Mouse (Mus musculus) kidney, embryonic 14.5 days (tissue): ENCODE data around the gene Sesn3. TPM values are rescaled to one million over a fixed set of nuclear protein-coding genes. Genes with fewer than 3 reads are reported as not detected.
"Not testable (repeated sequence)": the region's sequence is repeated elsewhere in the genome, so short reads cannot be mapped to it uniquely, and the experiment has no call there.

Source experiments
- ATAC-seq: fragments of 200-750 bp; cut with Nextera tagmentation; 2 replicates; pipeline ENCODE4 v1.8.0; 2017; ENCODE audit warnings: moderate number of reproducible peaks, mild to moderate bottlenecking, moderate TSS enrichment, moderate library complexity; ENCODE audit not compliant: low FRiP score, low TSS enrichment
- H3K27ac ChIP-seq: fragments of 300-500 bp; sonication (generic); 2 replicates; pipeline ENCODE4 v1.5.1; 2014; ENCODE audit warnings: low read depth, mild to moderate bottlenecking, low read length, moderate library complexity, mixed read lengths
- H3K27me3 ChIP-seq: fragments of 300-500 bp; sonication (generic); 2 replicates; pipeline ENCODE4 v1.6.1; 2014; ENCODE audit warnings: mild to moderate bottlenecking, low read length; ENCODE audit not compliant: control insufficient read depth, insufficient read depth
- H3K36me3 ChIP-seq: fragments of 300-500 bp; sonication (generic); 2 replicates; pipeline ENCODE4 v1.6.1; 2014; ENCODE audit warnings: low read length, mixed read lengths; ENCODE audit not compliant: control insufficient read depth, insufficient read depth
- H3K4me1 ChIP-seq: fragments of 300-500 bp; sonication (generic); 2 replicates; pipeline ENCODE4 v1.6.1; 2014; ENCODE audit warnings: low read length, mixed read lengths; ENCODE audit not compliant: control insufficient read depth, insufficient read depth
- H3K4me2 ChIP-seq: fragments of 300-500 bp; sonication (generic); replicated peaks from 2 replicates; pipeline ENCODE4 v1.6.1; 2014; ENCODE audit warnings: low read depth, mild to moderate bottlenecking, low read length
- H3K4me3 ChIP-seq: fragments of 300-500 bp; sonication (generic); 2 replicates; pipeline ENCODE4 v1.5.1; 2014; ENCODE audit warnings: mild to moderate bottlenecking, low read length
- H3K9ac ChIP-seq: fragments of 300-500 bp; sonication (generic); 2 replicates; pipeline ENCODE4 v1.6.1; 2014; ENCODE audit warnings: low read depth, mild to moderate bottlenecking, low read length, moderate library complexity
- H3K9me3 ChIP-seq: fragments of 300-500 bp; sonication (generic); 2 replicates; pipeline ENCODE4 v1.6.1; 2016; ENCODE audit warnings: low read length; ENCODE audit not compliant: control insufficient read depth
- WGBS: fragments of 180-500 bp; shearing (Covaris S2); extraction: QIAGEN DNeasy Blood & Tissue Kit; methylation state at CpG from one replicate; pipeline ENCODE4 v1.1.7; 2014; 5-methylcytosine and 5-hydroxymethylcytosine counted together
- polyA plus RNA-seq: library from polyadenylated mRNA; unstranded; fragments of >200 nt; fragmentation: Nextera tagmentation; extraction: Ambion mirVana; gene quantifications from 2 replicates; pipeline ENCODE4 v1.2.1, GENCODE M21; 2014

The Sesn3 gene
- polyA plus RNA-seq = 35.7 and 39.4 TPM in 2 replicates

- WGBS = under 1% methylated on average over 25 of the region's 25 CpGs
- Histone ChIP-seq H3K9me3 (no peaks in the 10 kb centered on the region), H3K4me1 (peaks cover 7% of the 10 kb centered on the region; the same call in 1 of the 2 replicates), H3K36me3 (no peaks in the 10 kb centered on the region), H3K4me3 (peak within 1 kb of the TSS; percentile 26), H3K27me3 (no peaks in the 10 kb centered on the region), H3K27ac (peak within 1 kb of the TSS; percentile 96), H3K9ac (peak within 1 kb of the TSS; percentile 53), H3K4me2 (peak within 1 kb of the TSS; percentile 54)
- peak; percentile 40 for ATAC-seq
Observed at GRCm38 (mm10) chr9:14274986-14275720, at the start of gene Sesn3. Sesn3 (plus strand) TSS chr9:14275067.

GRCm38 (mm10) chr9:14227086-14227485 lies 47.8 kb upstream of the Sesn3 start:
- H3K36me3 ChIP-seq, H3K4me3 ChIP-seq, H3K9ac ChIP-seq, H3K4me2 ChIP-seq, H3K27me3 ChIP-seq, ATAC-seq, H3K9me3 ChIP-seq, H3K27ac ChIP-seq, H3K4me1 ChIP-seq: not testable (repeated sequence)
- WGBS = 79% methylated on average over 2 of the region's 2 CpGs

DNA sequence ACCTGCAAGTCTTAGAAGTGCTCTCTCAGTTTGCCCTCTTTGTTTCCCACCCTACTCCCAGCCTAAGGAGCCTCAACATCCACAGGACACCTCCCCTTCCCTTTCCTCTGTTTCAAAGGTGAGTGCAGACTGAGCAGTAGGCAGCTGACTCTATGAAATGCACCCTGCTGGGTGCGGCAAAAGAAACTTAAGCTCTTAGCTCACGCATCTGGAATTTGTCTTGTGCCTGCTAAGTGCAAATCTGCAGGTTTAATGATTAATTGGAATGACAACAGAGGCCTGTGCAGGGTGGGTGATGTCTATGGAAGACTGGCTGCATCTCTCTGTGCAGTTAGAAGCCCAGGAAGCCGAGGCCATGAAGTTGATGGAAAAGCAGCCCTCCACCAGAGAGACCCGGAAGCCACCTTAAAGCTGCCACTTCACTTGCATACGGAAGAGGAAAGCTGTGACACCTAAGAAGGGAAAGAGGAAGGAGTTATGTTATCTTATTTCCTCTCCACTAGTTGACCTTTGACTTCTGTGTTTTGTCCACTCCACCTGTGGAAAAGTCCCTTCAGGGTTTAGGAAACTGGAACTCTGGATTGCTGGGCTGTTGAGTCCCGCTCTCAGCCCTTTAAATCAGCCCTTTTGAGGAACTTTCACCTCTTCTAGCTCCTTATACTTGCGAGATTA lies 41.0 kb upstream of the Sesn3 start:
- ATAC-seq = peak; percentile 92
- H3K4me2 ChIP-seq = no peak overlapping the region
- 26% methylated on average over 7 of the region's 7 CpGs for WGBS
- peak overlapping the region; percentile 67; the same call in 1 of the 2 replicates for H3K27ac ChIP-seq
- no peaks in the 10 kb centered on the region for H3K4me1 ChIP-seq
- no peaks in the 10 kb centered on the region for H3K9me3 ChIP-seq
- H3K36me3 ChIP-seq = no peaks in the 10 kb centered on the region
- H3K9ac ChIP-seq = no peak overlapping the region
- H3K27me3 ChIP-seq = no peaks in the 10 kb centered on the region
- H3K4me3 ChIP-seq = no peak overlapping the region

DNA sequence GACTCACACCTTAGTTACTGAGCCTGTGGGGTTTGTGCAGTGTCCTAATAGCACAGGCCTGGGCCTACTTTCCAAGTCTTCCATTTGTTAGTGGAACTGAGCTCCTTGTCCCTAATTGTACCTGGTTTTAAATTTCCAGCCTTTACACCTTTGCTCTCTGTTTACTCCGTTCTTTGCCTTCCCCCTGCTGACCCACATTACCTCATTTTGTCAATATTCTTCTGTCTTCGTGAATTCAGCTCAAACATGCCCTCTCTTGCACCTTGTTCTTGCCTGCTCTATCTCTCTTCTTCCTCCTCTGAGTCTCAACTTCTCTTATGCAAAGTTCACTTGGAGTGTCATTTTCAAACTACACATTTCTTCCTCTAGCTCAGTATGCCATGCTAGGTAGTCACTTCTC lies 39.6 kb upstream of the Sesn3 start:
- no peak overlapping the region for H3K4me3 ChIP-seq
- WGBS = 80% methylated on average over 2 of the region's 2 CpGs
- no peak for ATAC-seq

GRCm38 (mm10) chr9:14241003-14241402 lies 33.9 kb upstream of the Sesn3 start:
- not testable (repeated sequence) for H3K9me3 ChIP-seq, H3K36me3 ChIP-seq, H3K4me3 ChIP-seq, H3K27ac ChIP-seq, H3K9ac ChIP-seq, ATAC-seq, H3K4me2 ChIP-seq, H3K27me3 ChIP-seq
- 60% methylated on average over 1 of the region's 1 CpGs for WGBS
- H3K4me1 ChIP-seq = peaks cover 14% of the 10 kb centered on the region; the same call in 1 of the 2 replicates

More for the DNA sequence above, 39.6 kb upstream of the Sesn3 start:
- Histone ChIP-seq H3K36me3 (no peaks in the 10 kb centered on the region), H3K27me3 (no peaks in the 10 kb centered on the region), H3K27ac (no peak overlapping the region), H3K9me3 (no peaks in the 10 kb centered on the region), H3K4me1 (no peaks in the 10 kb centered on the region), H3K9ac (no peak overlapping the region), H3K4me2 (no peak overlapping the region)

DNA sequence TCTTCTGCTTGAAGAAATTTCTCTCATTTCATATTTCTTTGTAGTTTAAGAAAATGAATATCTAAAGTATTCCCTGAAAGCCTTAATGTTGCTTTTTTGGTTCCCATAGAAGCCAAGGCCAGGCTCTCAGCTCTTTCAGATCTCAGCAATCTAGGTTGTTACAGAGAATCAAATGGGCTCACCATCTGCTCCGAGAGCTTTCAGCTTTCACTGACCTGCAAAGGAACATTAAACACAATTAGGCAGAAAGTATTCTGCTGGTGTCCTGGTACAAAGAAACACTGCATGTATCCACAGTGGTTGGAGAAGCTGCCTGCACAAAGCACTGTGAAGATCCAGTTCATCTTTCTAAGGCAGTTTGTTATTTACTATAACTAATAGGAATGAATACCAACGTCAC lies 32.6 kb upstream of the Sesn3 start:
- Histone ChIP-seq H3K27me3 (no peaks in the 10 kb centered on the region), H3K9ac (no peak overlapping the region), H3K9me3 (no peaks in the 10 kb centered on the region), H3K27ac (no peak overlapping the region), H3K4me3 (no peak overlapping the region), H3K36me3 (no peaks in the 10 kb centered on the region), H3K4me2 (no peak overlapping the region), H3K4me1 (peaks cover 20% of the 10 kb centered on the region)
- WGBS = 57% methylated on average over 2 of the region's 2 CpGs
- no peak for ATAC-seq

DNA sequence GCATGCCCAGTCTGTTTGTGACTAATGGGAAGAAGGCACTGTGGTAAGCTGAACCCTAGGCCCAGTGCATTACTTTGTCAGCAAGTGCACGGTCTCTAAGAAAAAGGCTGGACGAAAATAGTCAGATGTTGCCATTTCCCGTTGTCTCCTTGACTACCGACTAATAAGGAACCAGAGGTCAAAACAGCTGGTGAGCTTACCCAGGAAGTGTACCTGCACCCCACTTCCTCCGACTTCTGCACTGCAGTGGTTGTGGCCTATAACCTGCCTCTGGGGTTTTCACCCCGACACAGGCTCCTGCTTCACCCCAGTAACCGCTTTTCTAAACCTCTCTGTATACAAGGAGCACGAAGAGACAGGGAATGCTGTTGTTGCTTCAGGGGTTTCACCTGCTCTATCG lies 30.3 kb upstream of the Sesn3 start:
- 45% methylated on average over 9 of the region's 9 CpGs for whole genome bisulfite sequencing
- Histone ChIP-seq H3K4me2 (no peak overlapping the region), H3K9me3 (no peaks in the 10 kb centered on the region), H3K27ac (no peak overlapping the region), H3K4me1 (peaks cover 27% of the 10 kb centered on the region), H3K9ac (no peak overlapping the region), H3K4me3 (no peak overlapping the region), H3K27me3 (no peaks in the 10 kb centered on the region), H3K36me3 (no peaks in the 10 kb centered on the region)
- ATAC-seq = no peak

- no peak overlapping the region for H3K4me2 ChIP-seq
- no peak overlapping the region; the same call in 1 of the 2 replicates for H3K27ac ChIP-seq
- no peaks in the 10 kb centered on the region for H3K27me3 ChIP-seq
- WGBS = 38% methylated on average over 7 of the region's 7 CpGs
- H3K9ac ChIP-seq = no peak overlapping the region
- ATAC-seq = no peak
- peaks cover 27% of the 10 kb centered on the region for H3K4me1 ChIP-seq
- H3K36me3 ChIP-seq = no peaks in the 10 kb centered on the region
- H3K9me3 ChIP-seq = no peaks in the 10 kb centered on the region
- no peak overlapping the region for H3K4me3 ChIP-seq
Observed at GRCm38 (mm10) chr9:14245013-14245586, 29.8 kb upstream of the Sesn3 start.
